Mouse (Mus musculus): ENCODE results near the gene 1700129C05Rik. TPM values are rescaled to one million over a fixed set of nuclear protein-coding genes. Genes with fewer than 3 reads are reported as not detected.
A peak's percentile ranks its signal among the peaks of the same experiment; 100 is the strongest.

Gene 1700129C05Rik
- not detected for total RNA-seq (2021)

- no peak for DNase-seq
Observed at GRCm38 (mm10) chr14:59142793-59143192, at the start of gene 1700129C05Rik. Gene 1700129C05Rik, minus strand, starts transcription at chr14:59142893.

- no peak for DNase-seq
Observed at GRCm38 (mm10) chr14:59186121-59186520, 43.4 kb upstream of the 1700129C05Rik start.

- DNase-seq: no peak
Observed at GRCm38 (mm10) chr14:59185514-59185913, 42.8 kb upstream of the 1700129C05Rik start.

GRCm38 (mm10) chr14:59182732-59183131 is 40.0 kb upstream of the 1700129C05Rik start:
- DNase-seq: no peak

GRCm38 (mm10) chr14:59178649-59179048 is 36.0 kb upstream of the 1700129C05Rik start, which contains the start of gene Gm5142:
Gene Gm5142, minus strand, starts transcription at chr14:59178749.
- no peak for DNase-seq

- DNase-seq: no peak
Observed at GRCm38 (mm10) chr14:59157016-59157698, 14.5 kb upstream of the 1700129C05Rik start.

- DNase-seq: no peak
Observed at GRCm38 (mm10) chr14:59155589-59155988, 12.9 kb upstream of the 1700129C05Rik start.

GRCm38 (mm10) chr14:59114281-59114680 is 28.4 kb downstream of the 1700129C05Rik start:
- no peak for DNase-seq

GRCm38 (mm10) chr14:59104006-59104605 is 38.6 kb downstream of the 1700129C05Rik start:
- no peak for DNase-seq

- DNase-seq: no peak
Observed at GRCm38 (mm10) chr14:59093601-59094000, 49.1 kb downstream of the 1700129C05Rik start.

- peak; percentile 16 to 62 for DNase-seq
Observed at GRCm38 (mm10) chr14:59084396-59084795, 58.3 kb downstream of the 1700129C05Rik start.

Other genes with a start within 250 kb of the 1700129C05Rik start
- gene Gm5142, start 35.9 kb upstream of the 1700129C05Rik start, total RNA-seq (2021): not detected
- gene Rcbtb1, start 58.3 kb upstream of the 1700129C05Rik start, total RNA-seq (2021): 10 to 100 TPM; 34.5 to 35.1 TPM
- gene Gm6904, start 117.3 kb upstream of the 1700129C05Rik start, total RNA-seq (2021): not detected
- gene Phf11a, start 154.6 kb upstream of the 1700129C05Rik start, total RNA-seq (2021): not detected
- not detected for gene Phf11b, start 198.5 kb upstream of the 1700129C05Rik start, total RNA-seq (2021)
- gene Phf11d, start 222.6 kb upstream of the 1700129C05Rik start, total RNA-seq (2021): 1 to 10 TPM in 1 of 2 experiments, under 1 TPM in 1; 0.76 to 1.0 TPM